Mouse (Mus musculus) embryonic facial prominence, embryonic 14.5 days (tissue): ENCODE measurements around the gene Emilin2. TPM values are rescaled to one million over a fixed set of nuclear protein-coding genes. Genes with fewer than 3 reads are reported as not detected.
A peak's percentile ranks its signal among the peaks of the same experiment; 100 is the strongest.

Experiments used
- ATAC-seq: fragments of 200-750 bp; cut with Nextera tagmentation; 2 replicates; pipeline ENCODE4 v1.8.0; 2017; ENCODE audit warnings: low read depth, moderate number of reproducible peaks, moderate TSS enrichment
- DNase-seq: peaks from one replicate; pipeline ENCODE4 v3.0.0-alpha.2; 2015; ENCODE audit warnings: low spot score
- H3K27ac ChIP-seq: fragments of 300-500 bp; sonication (generic); replicated peaks from 2 replicates; pipeline ENCODE4 v1.5.1; 2014; ENCODE audit warnings: low read depth, mild to moderate bottlenecking, low read length, moderate library complexity
- H3K27me3 ChIP-seq: fragments of 300-500 bp; sonication (generic); replicated peaks from 2 replicates; pipeline ENCODE4 v1.6.1; 2014; ENCODE audit warnings: low read length; ENCODE audit not compliant: control insufficient read depth, insufficient read depth
- H3K36me3 ChIP-seq: fragments of 300-500 bp; sonication (generic); 2 replicates; pipeline ENCODE4 v1.6.1; 2014; ENCODE audit warnings: low read length, mixed read lengths; ENCODE audit not compliant: control insufficient read depth, insufficient read depth
- H3K4me1 ChIP-seq: fragments of 300-500 bp; sonication (generic); 2 replicates; pipeline ENCODE4 v1.6.1; 2014; ENCODE audit warnings: antibody characterized with exemption, low read length; ENCODE audit not compliant: control insufficient read depth, insufficient read depth
- H3K4me2 ChIP-seq: fragments of 300-500 bp; sonication (generic); 2 replicates; pipeline ENCODE4 v1.6.1; 2014; ENCODE audit warnings: low read depth, mild to moderate bottlenecking, low read length, moderate library complexity, mixed read lengths
- H3K4me3 ChIP-seq: fragments of 300-500 bp; sonication (generic); 2 replicates; pipeline ENCODE4 v1.5.1; 2014; ENCODE audit warnings: low read depth, mild to moderate bottlenecking, low read length
- H3K9ac ChIP-seq: fragments of 300-500 bp; sonication (generic); 2 replicates; pipeline ENCODE4 v1.6.1; 2014; ENCODE audit warnings: low read depth, mild to moderate bottlenecking, low read length, moderate library complexity, mixed read lengths
- H3K9me3 ChIP-seq: fragments of 300-500 bp; sonication (generic); 2 replicates; pipeline ENCODE4 v1.6.1; 2016; ENCODE audit warnings: low read length; ENCODE audit not compliant: control insufficient read depth
- WGBS: fragments of 180-500 bp; shearing (Covaris S2); extraction: QIAGEN DNeasy Blood & Tissue Kit; methylation state at CpG from one replicate; pipeline ENCODE4 v1.1.7; 2014; 5-methylcytosine and 5-hydroxymethylcytosine counted together
- polyA plus RNA-seq: library from polyadenylated mRNA; unstranded; fragments of >200 nt; fragmentation: Nextera tagmentation; extraction: Ambion mirVana; gene quantifications from 2 replicates; pipeline ENCODE4 v1.2.1, GENCODE M21; 2014

The Emilin2 gene
- polyA plus RNA-seq, 1 experiment from 2014 or later, result 24.5 TPM

- no peak for DNase-seq
- H3K36me3 ChIP-seq, result peaks cover 99% of the 10 kb centered on the region
- no peak overlapping the region for H3K4me3 ChIP-seq
- no peaks in the 10 kb centered on the region for H3K27me3 ChIP-seq
- WGBS, result 97% methylated on average over 7 of the region's 7 CpGs
- ATAC-seq, result no peak
- H3K27ac ChIP-seq, result no peak overlapping the region
- no peaks in the 10 kb centered on the region for H3K4me1 ChIP-seq
- H3K9me3 ChIP-seq, result no peaks in the 10 kb centered on the region
- H3K4me2 ChIP-seq, result no peak overlapping the region
- H3K9ac ChIP-seq, result no peak overlapping the region
Observed at GRCm38 (mm10) chr17:71242666-71243065, 69.1 kb downstream of the Emilin2 start.

GRCm38 (mm10) chr17:71240811-71241210 is 71.0 kb downstream of the Emilin2 start:
- no peak overlapping the region for H3K27ac ChIP-seq

GRCm38 (mm10) chr17:71238494-71238893 is 73.3 kb downstream of the Emilin2 start:
- no peaks in the 10 kb centered on the region for H3K27me3 ChIP-seq
- no peaks in the 10 kb centered on the region for H3K4me1 ChIP-seq
- DNase-seq (no peak), ATAC-seq (no peak)
- WGBS, result 94% methylated on average over 7 of the region's 7 CpGs
- H3K9me3 ChIP-seq, result no peaks in the 10 kb centered on the region
- H3K4me2 ChIP-seq, result no peak overlapping the region
- peaks cover 82% of the 10 kb centered on the region for H3K36me3 ChIP-seq
- no peak overlapping the region for H3K27ac ChIP-seq
- H3K4me3 ChIP-seq, result no peak overlapping the region
- H3K9ac ChIP-seq, result no peak overlapping the region

More at GRCm38 (mm10) chr17:71240811-71241210, 71.0 kb downstream of the Emilin2 start:
- no peak overlapping the region for H3K9ac ChIP-seq
- no peak overlapping the region for H3K4me3 ChIP-seq
- H3K9me3 ChIP-seq, result no peaks in the 10 kb centered on the region
- ATAC-seq, result no peak
- H3K4me2 ChIP-seq, result no peak overlapping the region
- DNase-seq, result no peak
- H3K27me3 ChIP-seq, result no peaks in the 10 kb centered on the region
- H3K36me3 ChIP-seq, result peaks cover 88% of the 10 kb centered on the region
- H3K4me1 ChIP-seq, result no peaks in the 10 kb centered on the region
- 94% methylated on average over 9 of the region's 9 CpGs for WGBS

- WGBS, result 85% methylated on average over 12 of the region's 12 CpGs
- H3K9me3 ChIP-seq, result no peaks in the 10 kb centered on the region
- no peak for DNase-seq
- ATAC-seq, result no peak
- H3K9ac ChIP-seq, result no peak overlapping the region
- no peak overlapping the region for H3K27ac ChIP-seq
- no peak overlapping the region for H3K4me2 ChIP-seq
- H3K4me1 ChIP-seq, result no peaks in the 10 kb centered on the region
- no peak overlapping the region for H3K4me3 ChIP-seq
- H3K36me3 ChIP-seq, result peaks cover 74% of the 10 kb centered on the region
- H3K27me3 ChIP-seq, result no peaks in the 10 kb centered on the region
Observed at GRCm38 (mm10) chr17:71235229-71235958, 76.4 kb downstream of the Emilin2 start.

GRCm38 (mm10) chr17:71234041-71234594 is 77.7 kb downstream of the Emilin2 start:
- peaks cover 62% of the 10 kb centered on the region for H3K36me3 ChIP-seq
- no peak overlapping the region for H3K27ac ChIP-seq
- DNase-seq (no peak), ATAC-seq (no peak)
- WGBS, result 89% methylated on average over 12 of the region's 12 CpGs
- no peaks in the 10 kb centered on the region for H3K4me1 ChIP-seq
- no peak overlapping the region for H3K9ac ChIP-seq
- no peak overlapping the region for H3K4me2 ChIP-seq
- no peak overlapping the region for H3K4me3 ChIP-seq
- no peaks in the 10 kb centered on the region for H3K9me3 ChIP-seq
- H3K27me3 ChIP-seq, result no peaks in the 10 kb centered on the region

- Histone ChIP-seq H3K4me1 (no peaks in the 10 kb centered on the region), H3K9ac (no peak overlapping the region), H3K27ac (no peak overlapping the region), H3K27me3 (no peaks in the 10 kb centered on the region), H3K4me2 (no peak overlapping the region), H3K36me3 (peaks cover 53% of the 10 kb centered on the region), H3K9me3 (no peaks in the 10 kb centered on the region), H3K4me3 (no peak overlapping the region)
- DNase-seq (no peak), ATAC-seq (no peak)
- 96% methylated on average over 4 of the region's 4 CpGs for WGBS
Observed at GRCm38 (mm10) chr17:71233210-71233609, 78.6 kb downstream of the Emilin2 start.

- H3K9me3 ChIP-seq, result no peaks in the 10 kb centered on the region
- WGBS, result 95% methylated on average over 2 of the region's 2 CpGs
- no peak overlapping the region for H3K4me2 ChIP-seq
- H3K36me3 ChIP-seq, result peaks cover 46% of the 10 kb centered on the region
- no peak for ATAC-seq
- H3K4me3 ChIP-seq, result no peak overlapping the region
- DNase-seq, result no peak
- H3K9ac ChIP-seq, result no peak overlapping the region
- no peaks in the 10 kb centered on the region for H3K27me3 ChIP-seq
- no peak overlapping the region for H3K27ac ChIP-seq
- no peaks in the 10 kb centered on the region for H3K4me1 ChIP-seq
Observed at GRCm38 (mm10) chr17:71231998-71232397, 79.8 kb downstream of the Emilin2 start.

- no peak overlapping the region for H3K4me2 ChIP-seq
- no peak overlapping the region for H3K27ac ChIP-seq
- no peak overlapping the region for H3K9ac ChIP-seq
- H3K27me3 ChIP-seq, result no peaks in the 10 kb centered on the region
- DNase-seq, result no peak
- H3K9me3 ChIP-seq, result no peaks in the 10 kb centered on the region
- H3K4me1 ChIP-seq, result no peaks in the 10 kb centered on the region
- no peak overlapping the region for H3K4me3 ChIP-seq
- WGBS, result 47% methylated on average over 9 of the region's 9 CpGs
- peaks cover 39% of the 10 kb centered on the region for H3K36me3 ChIP-seq
- ATAC-seq, result peak; percentile 65; the same call in 1 of the 2 replicates
Observed at GRCm38 (mm10) chr17:71230108-71230709, 81.6 kb downstream of the Emilin2 start.
